24 mouse cellular contexts compared by ENCODE assay signal in genomic region chr5:144316442-144316841, GRCm38 (mm10). TPM values are rescaled to one million over a fixed set of nuclear protein-coding genes. Genes with fewer than 3 reads are reported as not detected.
DNase-seq lines count a peak whose midpoint lies in the region; ATAC-seq and TF ChIP-seq lines count a peak whose summit lies in the region.
"Had no signal": no experiment of that assay in that cellular context is flagged by ENCODE, and none has a peak within 500 bp of the region (broad histone marks: within the 10 kb centered on the region; RNA-seq: fewer than 3 reads in every experiment).

No protein-coding gene starts in this region.

- no peak overlapping the region for H3ac ChIP-seq in myocyte (ENCODE audit: control insufficient read depth, insufficient read length)

- no peak for TF ChIP-seq CTCF in kidney, adult 2 months (conservative IDR thresholded peaks at IDR 0.05; ENCODE audit: insufficient read depth, insufficient read length, low read depth, low read length)

- peak overlapping the region; percentile 14 for H3K4me2 ChIP-seq in myocyte (ENCODE audit: low read depth)
- no peak overlapping the region for H3K4me2 ChIP-seq in stomach, embryonic 15.5 days
- H3K4me2 ChIP-seq: embryonic facial prominence, embryonic 12.5 days; embryonic facial prominence, embryonic 15.5 days; heart, embryonic 11.5 days; hindbrain, embryonic 12.5 days; hindbrain, embryonic 15.5 days had no signal

- H3K9me3 ChIP-seq in stomach, embryonic 15.5 days = no peaks in the 10 kb centered on the region
- H3K9me3 ChIP-seq: embryonic facial prominence, embryonic 12.5 days; embryonic facial prominence, embryonic 15.5 days; G1E; hindbrain, embryonic 12.5 days; hindbrain, embryonic 15.5 days had no signal

- no peaks in the 10 kb centered on the region for H3K36me3 ChIP-seq in kidney, adult 2 months (ENCODE audit: control insufficient read depth, insufficient read depth, low read length)
- H3K36me3 ChIP-seq in myocyte (ENCODE audit: control insufficient read depth, insufficient read depth) = peaks cover 5% of the 10 kb centered on the region
- no peaks in the 10 kb centered on the region for H3K36me3 ChIP-seq in stomach, embryonic 15.5 days
- H3K36me3 ChIP-seq: embryonic facial prominence, embryonic 12.5 days; embryonic facial prominence, embryonic 15.5 days; G1E; hindbrain, embryonic 12.5 days; hindbrain, embryonic 15.5 days had no signal

- H3K9ac ChIP-seq in stomach, embryonic 15.5 days = no peak overlapping the region
- H3K9ac ChIP-seq: embryonic facial prominence, embryonic 12.5 days; embryonic facial prominence, embryonic 15.5 days; forebrain, postnatal 0 days; hindbrain, embryonic 12.5 days; hindbrain, embryonic 15.5 days had no signal

- WGBS in kidney, adult 2 months = 64% methylated on average over 3 of the region's 3 CpGs
- 62% methylated on average over 3 of the region's 3 CpGs for WGBS in stomach, embryonic 15.5 days

- no peak for ATAC-seq in stomach, embryonic 15.5 days (ENCODE audit: insufficient read depth, low FRiP score, low read depth)
- ATAC-seq: forebrain, embryonic 14.5 days; forebrain, postnatal 0 days; Patski had no signal

- no peak for TF ChIP-seq POLR2A in kidney, adult 2 months (IDR thresholded peaks at IDR 0.05; ENCODE audit: low read depth, low read length)
- no peak for TF ChIP-seq POLR2A in myocyte (IDR thresholded peaks at IDR 0.05; ENCODE audit: insufficient read length, low read depth)

- peak; percentile 25 for DNase-seq in kidney, adult 2 months
- DNase-seq in kidney, postnatal 4 days = no peak
- no peak for DNase-seq in embryo, embryonic 10.5 days (ENCODE audit: low spot score)
- DNase-seq in cerebellum, postnatal 14 days = no peak
- DNase-seq: adrenal gland, postnatal 10 days; B cell, adult 2 months; cerebellum, adult 11 months; cerebellum, adult 2 months; cerebellum, adult 9-11 months; forebrain, postnatal 0 days; gastrocnemius, adult 2 months; gastrocnemius, postnatal 14 days; heart, adult 11 months had no signal

- H3K27me3 ChIP-seq in kidney, adult 2 months (replicated peaks; ENCODE audit: control insufficient read depth, insufficient read depth, low read length) = no peaks in the 10 kb centered on the region
- no peaks in the 10 kb centered on the region for H3K27me3 ChIP-seq in myocyte (ENCODE audit: control insufficient read depth, insufficient read depth, insufficient read length)
- H3K27me3 ChIP-seq in stomach, embryonic 15.5 days (replicated peaks) = no peaks in the 10 kb centered on the region
- H3K27me3 ChIP-seq: CH12.LX; embryonic facial prominence, embryonic 12.5 days; embryonic facial prominence, embryonic 15.5 days; hindbrain, embryonic 12.5 days; hindbrain, embryonic 15.5 days; Patski had no signal

- peaks cover 13% of the 10 kb centered on the region; the same call in 1 of the 2 replicates for H3K4me1 ChIP-seq in kidney, adult 2 months (ENCODE audit: control insufficient read depth, insufficient read depth, low read length)
- peaks cover 6% of the 10 kb centered on the region; the same call in 1 of the 2 replicates for H3K4me1 ChIP-seq in stomach, embryonic 15.5 days

- peaks cover 17% of the 10 kb centered on the region for H3K79me2 ChIP-seq in myocyte (ENCODE audit: control insufficient read depth, insufficient read depth)

- no peak overlapping the region for H3K27ac ChIP-seq in kidney, adult 2 months (ENCODE audit: insufficient read depth, low read depth, low read length)
- 0 out of 2 replicates have a peak overlapping the region, but pooled peaks have one; percentile 50 for H3K27ac ChIP-seq in stomach, embryonic 15.5 days
- H3K27ac ChIP-seq: embryonic facial prominence, embryonic 12.5 days; embryonic facial prominence, embryonic 15.5 days; gastrocnemius, adult 2 months; hindbrain, embryonic 12.5 days; hindbrain, embryonic 15.5 days had no signal

- H3K4me3 ChIP-seq in kidney, adult 2 months (ENCODE audit: insufficient read depth, low read depth, low read length) = no peak overlapping the region
- H3K4me3 ChIP-seq in myocyte = no peak overlapping the region
- no peak overlapping the region for H3K4me3 ChIP-seq in stomach, embryonic 15.5 days (replicated peaks)
- H3K4me3 ChIP-seq: embryonic facial prominence, embryonic 12.5 days; embryonic facial prominence, embryonic 15.5 days; gastrocnemius, adult 2 months; hindbrain, embryonic 12.5 days; hindbrain, embryonic 15.5 days had no signal

TF ChIP-seq in myocyte, 11 proteins besides CTCF, POLR2A, EP300 and RAD21:
- TF ChIP-seq SRF (IDR thresholded peaks at IDR 0.05; ENCODE audit: control insufficient read depth, insufficient read length, low read depth) (no peak), MYOD1 (IDR thresholded peaks at IDR 0.05; ENCODE audit: control insufficient read depth in 1 of 3, insufficient read length in 2 of 3, low read depth in 2 of 3) (peak in 2 of 3 experiments; percentile 19 to 54), TCF3 (IDR thresholded peaks at IDR 0.05; ENCODE audit: insufficient read length, low read depth) (no peak), MAX (IDR thresholded peaks at IDR 0.05; ENCODE audit: low read depth) (no peak), POLR2AphosphoS2 (IDR thresholded peaks at IDR 0.05; ENCODE audit: insufficient read length, low read depth) (no peak), CEBPB (IDR thresholded peaks at IDR 0.05; ENCODE audit: insufficient read depth, poor library complexity, severe bottlenecking) (no peak), MYOG (IDR thresholded peaks at IDR 0.05; ENCODE audit: control insufficient read depth in 1 of 3, insufficient read depth in 1 of 3, insufficient read length in 2 of 3, low read depth in 2 of 3) (peak in 1 of 3 experiments; percentile 65)

RNA-seq across cellular contexts. Expression of gene Baiap2l1, which starts 41.5 kb away (rescaled TPM):
- 10.7 and 10.8 TPM in 2 replicates for polyA plus RNA-seq in kidney, adult 2 months (2012; rRNA removed)
- polyA plus RNA-seq in myocyte (2012; fragmentation: generic; extraction: Trizol) = 68.8 TPM
- 20.1 and 22.8 TPM in 2 replicates for polyA plus RNA-seq in stomach, embryonic 15.5 days (2015; fragmentation: Nextera tagmentation; extraction: Ambion mirVana)
- polyA plus RNA-seq: G1E had no signal
